Mouse (Mus musculus) ES-E14 (cell line): Measurements from ENCODE around the gene Cd5.

Experiments
- MAFK ChIP-seq: IDR thresholded peaks from 2 replicates; pipeline ENCODE4 v1.6.1; 2014; ENCODE audit warnings: mild to moderate bottlenecking, low read depth, low read length, inconsistent platforms; ENCODE audit not compliant: insufficient read depth
- ZNF384 ChIP-seq: IDR thresholded peaks from 2 replicates; pipeline ENCODE4 v1.6.1; 2012; ENCODE audit warnings: low read depth, low read length, inconsistent platforms

DNA sequence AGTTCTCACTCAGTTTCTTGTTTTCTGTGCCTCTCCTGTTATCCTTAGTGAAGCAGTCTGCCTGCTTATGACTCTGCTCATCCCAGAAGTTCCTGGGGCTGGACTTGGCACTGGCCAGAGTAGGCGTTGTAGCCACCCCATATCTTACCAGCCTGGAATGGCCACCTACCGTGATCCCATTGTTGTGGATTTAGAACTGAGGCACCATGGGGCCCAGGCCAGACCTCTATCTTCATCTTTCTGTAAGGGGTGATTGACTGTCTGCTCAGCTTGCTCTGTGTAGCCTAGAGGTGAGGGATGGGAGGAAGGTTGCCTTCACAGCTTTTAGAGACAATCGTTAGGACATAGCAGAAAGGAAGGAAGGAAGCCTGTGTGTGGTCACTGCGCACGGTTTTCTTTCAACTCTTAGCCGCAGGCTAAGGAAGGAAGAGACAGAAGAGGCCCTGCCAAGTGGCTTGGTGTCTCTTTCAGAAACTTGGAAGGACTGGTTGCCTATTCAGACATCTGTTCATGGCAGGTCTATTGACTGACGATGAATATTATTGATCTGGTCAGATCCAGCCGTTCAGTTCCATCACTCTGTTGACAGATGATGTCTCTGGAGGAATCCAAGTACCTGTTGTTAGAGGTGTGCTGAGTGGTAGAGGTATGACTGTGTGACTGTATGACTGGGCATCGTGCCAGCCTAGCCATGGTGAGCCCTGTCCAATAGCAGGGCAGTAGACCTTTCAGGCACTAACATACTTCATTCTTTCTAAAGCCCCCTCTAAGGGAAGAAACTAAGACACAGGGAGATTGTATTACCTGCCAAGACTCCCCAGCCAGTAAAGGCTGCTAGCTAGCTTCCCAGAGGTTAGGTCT is 40.4 kb downstream of the Cd5 start:
- TF ChIP-seq ZNF384 (no peak), MAFK (no peak)
